Mouse (Mus musculus) cerebral cortex, adult 2 months (tissue): Measurements from ENCODE around the gene Gpatch8.

ENCODE experiments used
- WGBS: fragments of 180-500 bp; shearing (Covaris S2); methylation state at CpG from one replicate; pipeline ENCODE4 v1.1.7; 2018; 5-methylcytosine and 5-hydroxymethylcytosine counted together

Gpatch8 gene

GRCm38 (mm10) chr11:102572866-102573663 is 16.9 kb upstream of the Gpatch8 start:
- WGBS = 9% methylated on average over 18 of the region's 18 CpGs

GRCm38 (mm10) chr11:102568756-102569377 is 12.7 kb upstream of the Gpatch8 start:
- WGBS = 83% methylated on average over 7 of the region's 7 CpGs

- WGBS = 81% methylated on average over 12 of the region's 12 CpGs
Observed at GRCm38 (mm10) chr11:102568191-102568590, 12.0 kb upstream of the Gpatch8 start.

GRCm38 (mm10) chr11:102567723-102568122 is 11.5 kb upstream of the Gpatch8 start:
- WGBS = 96% methylated on average over 15 of the region's 15 CpGs

GRCm38 (mm10) chr11:102567157-102567556 is 11.0 kb upstream of the Gpatch8 start:
- 88% methylated on average over 6 of the region's 6 CpGs for WGBS

GRCm38 (mm10) chr11:102566290-102566689 is 10.1 kb upstream of the Gpatch8 start:
- 73% methylated on average over 1 of the region's 1 CpGs for WGBS

GRCm38 (mm10) chr11:102564952-102565671 is 8.9 kb upstream of the Gpatch8 start:
- WGBS = 89% methylated on average over 14 of the region's 14 CpGs

GRCm38 (mm10) chr11:102558704-102559103 is 2.5 kb upstream of the Gpatch8 start:
- 89% methylated on average over 5 of the region's 5 CpGs for WGBS

GRCm38 (mm10) chr11:102557386-102557785 is 1.2 kb upstream of the Gpatch8 start:
- WGBS = 93% methylated on average over 1 of the region's 1 CpGs

- 19% methylated on average over 3 of the region's 3 CpGs for WGBS
Observed at GRCm38 (mm10) chr11:102556716-102557074, 503 bp upstream of the Gpatch8 start.

GRCm38 (mm10) chr11:102555400-102556030 is 677 bp downstream of the Gpatch8 start:
- under 1% methylated on average over 39 of the region's 39 CpGs for WGBS

GRCm38 (mm10) chr11:102552051-102552450 is 4.1 kb downstream of the Gpatch8 start:
- 91% methylated on average over 3 of the region's 3 CpGs for WGBS

GRCm38 (mm10) chr11:102541471-102541870 is 14.7 kb downstream of the Gpatch8 start:
- 87% methylated on average over 5 of the region's 5 CpGs for WGBS

GRCm38 (mm10) chr11:102539690-102540089 is 16.5 kb downstream of the Gpatch8 start:
- 87% methylated on average over 1 of the region's 1 CpGs for WGBS

GRCm38 (mm10) chr11:102536210-102536609 is 20.0 kb downstream of the Gpatch8 start:
- 43% methylated on average over 3 of the region's 3 CpGs for WGBS

GRCm38 (mm10) chr11:102534078-102534477 is 22.1 kb downstream of the Gpatch8 start:
- WGBS = 74% methylated on average over 2 of the region's 2 CpGs

- 43% methylated on average over 5 of the region's 5 CpGs for WGBS
Observed at GRCm38 (mm10) chr11:102531425-102531824, 24.8 kb downstream of the Gpatch8 start.

- 89% methylated on average over 1 of the region's 1 CpGs for WGBS
Observed at GRCm38 (mm10) chr11:102514793-102515424, 41.3 kb downstream of the Gpatch8 start.

GRCm38 (mm10) chr11:102510226-102510625 is 46.0 kb downstream of the Gpatch8 start:
- 62% methylated on average over 6 of the region's 6 CpGs for WGBS

- WGBS = 65% methylated on average over 2 of the region's 2 CpGs
Observed at GRCm38 (mm10) chr11:102496732-102497131, 59.5 kb downstream of the Gpatch8 start.

- 79% methylated on average over 2 of the region's 2 CpGs for WGBS
Observed at GRCm38 (mm10) chr11:102496206-102496605, 60.0 kb downstream of the Gpatch8 start.

- 76% methylated on average over 5 of the region's 5 CpGs for WGBS
Observed at GRCm38 (mm10) chr11:102495742-102496141, 60.5 kb downstream of the Gpatch8 start.
